Mouse (Mus musculus) ovary, postnatal 14 days (tissue): Measurements from ENCODE around the gene Rnpepl1.

Experiments
- DNase-seq: peaks from one replicate; pipeline ENCODE4 v3.0.0; 2022; ENCODE audit warnings: low spot score

Rnpepl1 gene

DNA sequence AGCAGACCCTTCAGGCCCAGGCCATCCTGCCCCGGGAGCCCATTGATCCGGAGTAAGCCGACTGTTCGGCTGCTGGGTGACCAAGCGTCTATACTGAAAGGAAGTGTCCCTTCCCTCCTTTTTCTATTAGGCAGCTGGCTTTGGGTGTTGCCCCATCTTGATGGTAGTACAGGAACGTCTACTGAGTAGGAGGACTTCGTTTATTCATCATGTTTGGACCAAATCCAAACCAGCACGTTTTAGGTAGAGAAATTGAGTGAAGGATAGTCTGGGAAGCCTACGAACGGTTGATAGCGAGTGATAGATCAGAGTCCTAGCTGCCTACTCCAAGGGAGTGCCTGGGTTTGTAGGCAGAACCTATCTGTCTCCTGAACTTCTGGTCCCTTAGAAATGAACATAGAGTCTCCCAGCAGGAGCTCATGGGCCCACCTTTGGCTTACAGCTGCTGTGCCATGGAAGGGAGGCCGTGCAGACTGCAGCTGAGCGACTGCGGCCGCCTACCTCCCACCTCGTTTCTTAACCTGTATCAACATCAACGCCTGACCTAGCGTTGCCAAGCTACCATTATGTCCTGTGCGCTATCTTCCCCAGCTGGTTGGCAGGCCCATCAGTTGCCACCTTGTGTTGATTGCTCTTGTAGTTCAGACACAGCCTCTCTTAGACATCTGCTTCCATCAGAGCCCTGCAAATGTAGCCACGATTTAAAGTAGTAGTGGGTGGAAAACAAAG, 2.8 kb upstream of the Rnpepl1 start:
- no peak for DNase-seq

DNA sequence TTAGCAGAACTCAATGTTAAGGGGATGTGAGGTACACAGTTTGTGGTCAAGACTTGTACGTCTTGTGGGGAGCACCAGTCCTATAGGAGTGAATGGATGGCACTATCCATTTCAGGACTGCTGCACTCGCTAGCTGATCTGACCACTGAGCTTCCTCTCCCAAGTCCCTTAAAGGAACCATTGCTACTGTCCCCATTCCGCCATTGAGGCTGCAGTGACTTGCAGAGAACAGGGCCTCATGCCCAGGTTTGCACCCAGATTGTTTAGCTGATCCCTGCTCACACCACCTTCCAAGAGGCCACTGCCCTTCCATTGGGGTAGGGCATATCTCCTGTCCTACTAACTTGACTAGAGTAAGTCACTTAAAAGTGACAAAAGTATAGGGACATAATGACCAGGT, 1.9 kb upstream of the Rnpepl1 start:
- no peak for DNase-seq

DNA sequence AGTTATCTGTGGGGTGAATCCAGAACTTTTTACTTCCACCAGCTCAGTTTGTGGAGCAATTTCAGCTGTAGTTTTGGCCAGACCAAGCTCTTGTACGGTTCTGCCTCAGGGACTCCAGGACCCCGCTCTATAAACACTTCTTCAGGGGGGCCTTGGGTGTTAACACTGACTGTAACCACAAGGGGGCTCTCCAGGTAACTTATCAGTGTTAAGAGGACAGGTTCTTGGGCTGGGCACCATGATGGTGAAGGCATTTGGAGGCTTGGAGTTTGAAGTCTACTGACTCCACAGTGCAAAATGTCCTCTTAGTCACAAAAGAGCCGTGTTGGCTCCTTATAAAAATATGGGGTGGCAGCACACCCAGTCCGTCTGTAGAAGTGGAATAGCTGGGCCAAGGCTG, 1.5 kb upstream of the Rnpepl1 start:
- no peak for DNase-seq

DNA sequence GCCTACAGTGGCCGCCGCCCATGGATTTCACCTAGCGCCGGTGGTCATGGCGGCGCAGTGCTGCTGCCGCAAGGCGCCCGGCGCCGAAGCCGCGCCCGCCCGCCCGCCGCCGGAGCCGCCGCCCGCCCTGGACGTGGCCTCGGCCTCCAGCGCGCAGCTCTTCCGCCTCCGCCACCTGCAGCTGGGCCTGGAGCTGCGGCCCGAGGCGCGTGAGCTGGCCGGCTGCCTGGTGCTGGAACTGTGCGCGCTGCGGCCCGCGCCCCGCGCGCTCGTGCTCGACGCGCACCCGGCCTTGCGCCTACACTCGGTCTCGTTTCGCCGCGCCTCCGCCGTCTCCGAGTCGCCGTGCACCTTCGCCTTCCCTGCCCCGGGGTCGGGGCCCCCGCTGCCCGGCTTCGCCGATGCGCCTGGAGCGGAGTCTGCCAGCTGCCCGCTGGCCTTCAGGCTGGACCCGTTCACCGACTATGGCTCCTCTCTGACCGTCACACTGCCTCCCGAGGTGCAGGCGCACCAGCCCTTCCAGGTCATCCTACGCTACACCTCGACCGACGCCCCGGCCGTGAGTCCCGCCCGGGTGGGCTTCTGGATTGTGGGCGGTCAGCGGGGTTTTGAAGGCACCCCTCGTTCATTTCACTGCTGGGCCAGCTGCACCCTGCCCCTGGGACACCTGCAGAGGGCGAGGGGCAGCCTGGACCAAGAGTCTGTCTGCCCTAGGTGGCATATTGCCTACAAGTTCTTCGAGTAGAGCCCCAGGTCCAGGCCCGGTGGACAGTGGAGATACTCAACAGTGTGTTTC, 540 bp downstream of the Rnpepl1 start:
- DNase-seq: peak; percentile 49

DNA sequence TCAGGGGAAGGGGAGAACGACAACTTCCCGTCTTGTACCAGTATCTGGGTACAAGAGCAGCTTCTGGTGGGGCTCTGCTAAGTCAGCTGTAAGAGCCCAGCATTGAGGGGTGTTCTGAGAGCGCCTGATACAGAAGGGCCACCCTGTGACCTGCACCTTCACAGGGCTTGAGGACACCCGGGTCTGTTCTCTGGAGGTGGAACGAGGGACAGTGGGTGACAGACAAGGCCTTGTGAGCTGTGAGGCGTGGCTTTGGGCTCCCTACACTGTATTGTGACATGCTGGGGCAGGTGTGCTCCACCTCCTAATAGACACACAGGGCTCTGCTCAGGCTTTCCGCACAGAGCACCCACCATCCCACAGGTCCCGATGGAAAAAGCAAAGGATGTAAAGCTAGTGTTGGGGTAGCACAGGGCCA, 1.1 kb downstream of the Rnpepl1 start:
- no peak for DNase-seq

DNA sequence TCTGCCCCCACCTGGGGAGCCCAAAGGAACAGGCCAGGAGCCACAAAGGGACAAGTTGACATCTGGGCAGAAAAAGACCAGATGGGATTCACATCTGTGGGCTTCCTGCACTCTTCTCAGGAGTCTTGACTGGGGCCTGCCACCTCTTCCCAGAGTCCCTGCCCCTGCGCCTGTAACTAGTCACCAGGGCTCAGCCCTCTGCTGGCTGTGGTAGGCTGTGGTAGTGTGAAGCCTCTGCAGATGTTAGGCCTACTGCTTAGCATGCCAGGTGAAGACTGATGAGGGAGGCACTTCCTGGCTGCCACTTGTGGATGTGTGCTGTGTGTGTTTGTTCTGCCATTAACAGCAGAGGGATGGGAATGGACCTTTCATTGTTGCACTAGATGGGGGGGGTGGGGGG, 1.7 kb downstream of the Rnpepl1 start:
- no peak for DNase-seq

DNA sequence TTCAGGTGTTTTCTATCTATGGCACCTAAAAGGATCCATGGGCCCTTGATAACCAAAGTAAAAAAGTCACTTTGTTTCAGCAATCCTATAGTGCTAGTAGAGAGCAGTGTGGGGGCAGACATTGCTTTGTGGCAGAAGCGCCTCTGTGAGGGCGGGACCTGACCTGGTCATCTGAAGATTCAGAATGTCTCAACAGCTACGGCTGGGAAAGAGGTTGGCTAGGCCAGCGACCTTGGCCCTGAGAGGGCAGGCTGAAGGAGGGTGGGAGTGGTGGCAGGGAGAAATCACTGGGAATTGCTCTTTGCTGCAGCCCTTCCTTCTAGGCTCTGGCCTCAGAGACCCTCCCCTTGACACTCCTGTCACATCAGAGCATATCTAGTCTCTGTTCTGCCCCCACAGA, 3.7 kb downstream of the Rnpepl1 start:
- no peak for DNase-seq

DNA sequence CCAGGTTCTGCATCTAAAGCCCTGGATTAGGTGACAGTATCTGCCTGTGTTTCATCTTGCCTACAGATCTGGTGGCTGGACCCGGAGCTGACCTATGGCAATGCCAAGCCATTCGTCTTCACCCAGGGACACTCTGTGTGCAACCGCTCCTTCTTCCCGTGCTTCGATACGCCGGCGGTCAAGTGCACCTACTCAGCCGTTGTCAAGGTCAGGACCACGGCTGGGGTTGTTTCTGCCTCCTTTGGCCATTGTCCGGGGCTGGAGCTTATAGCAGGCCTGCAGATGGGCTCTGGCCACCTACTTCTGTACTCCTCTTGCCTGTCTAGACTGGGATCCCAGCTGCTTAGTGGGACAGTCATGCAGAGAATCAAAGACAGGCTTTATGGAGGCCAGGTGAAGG, 4.4 kb downstream of the Rnpepl1 start:
- DNase-seq: no peak

DNA sequence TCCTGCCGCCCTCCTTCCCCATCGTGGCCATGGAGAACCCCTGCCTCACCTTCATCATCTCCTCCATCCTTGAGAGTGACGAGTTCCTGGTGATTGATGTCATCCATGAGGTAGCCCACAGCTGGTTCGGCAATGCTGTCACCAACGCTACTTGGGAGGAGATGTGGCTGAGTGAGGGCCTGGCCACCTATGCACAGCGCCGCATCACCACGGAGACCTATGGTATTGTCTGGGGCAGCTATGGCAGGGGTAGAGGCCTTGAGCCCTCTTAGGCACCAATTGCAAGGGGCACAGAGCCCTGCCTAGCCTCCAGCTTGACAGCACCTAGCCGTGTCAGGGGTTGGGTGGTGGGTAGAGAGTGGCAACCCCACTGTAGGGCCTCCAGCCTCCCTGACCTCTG, 6.1 kb downstream of the Rnpepl1 start:
- DNase-seq: no peak

DNA sequence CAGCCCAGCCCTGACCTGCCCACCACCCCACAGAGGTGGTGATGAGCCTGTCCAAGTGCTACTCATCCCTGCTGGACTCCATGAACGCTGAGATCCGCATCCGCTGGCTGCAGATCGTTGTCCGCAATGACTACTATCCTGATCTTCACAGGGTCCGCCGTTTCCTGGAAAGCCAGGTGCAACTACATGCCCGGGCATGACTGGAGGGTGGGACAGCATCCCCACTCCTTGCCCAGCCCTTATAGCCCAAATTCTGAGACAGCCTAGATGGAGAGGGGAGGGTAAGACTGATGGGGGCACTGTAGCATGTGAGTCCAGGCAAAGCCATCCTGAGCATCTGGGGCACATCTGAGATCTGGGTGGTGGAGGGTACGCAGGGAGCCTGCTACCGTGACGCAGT, 8.6 kb downstream of the Rnpepl1 start:
- DNase-seq: no peak

DNA sequence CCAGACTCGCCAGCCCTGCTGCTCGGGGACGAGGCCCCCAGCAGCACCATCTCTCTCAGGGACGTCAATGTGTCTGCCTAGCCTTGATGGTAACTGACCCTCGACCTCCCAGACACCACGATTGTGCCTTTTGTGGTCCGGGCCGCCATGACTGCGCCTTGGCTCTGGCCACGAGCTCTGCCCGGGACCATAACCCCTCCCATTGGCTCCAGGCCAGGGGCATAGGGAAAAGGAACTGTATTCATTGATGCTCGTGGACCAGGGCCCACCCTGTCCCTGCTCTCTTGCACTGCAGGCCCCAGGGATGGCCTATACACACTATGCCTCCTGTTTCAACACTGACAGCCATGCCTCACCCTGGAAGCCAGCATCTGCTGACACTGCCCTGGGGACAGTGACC, 9.2 kb downstream of the Rnpepl1 start:
- no peak for DNase-seq

DNA sequence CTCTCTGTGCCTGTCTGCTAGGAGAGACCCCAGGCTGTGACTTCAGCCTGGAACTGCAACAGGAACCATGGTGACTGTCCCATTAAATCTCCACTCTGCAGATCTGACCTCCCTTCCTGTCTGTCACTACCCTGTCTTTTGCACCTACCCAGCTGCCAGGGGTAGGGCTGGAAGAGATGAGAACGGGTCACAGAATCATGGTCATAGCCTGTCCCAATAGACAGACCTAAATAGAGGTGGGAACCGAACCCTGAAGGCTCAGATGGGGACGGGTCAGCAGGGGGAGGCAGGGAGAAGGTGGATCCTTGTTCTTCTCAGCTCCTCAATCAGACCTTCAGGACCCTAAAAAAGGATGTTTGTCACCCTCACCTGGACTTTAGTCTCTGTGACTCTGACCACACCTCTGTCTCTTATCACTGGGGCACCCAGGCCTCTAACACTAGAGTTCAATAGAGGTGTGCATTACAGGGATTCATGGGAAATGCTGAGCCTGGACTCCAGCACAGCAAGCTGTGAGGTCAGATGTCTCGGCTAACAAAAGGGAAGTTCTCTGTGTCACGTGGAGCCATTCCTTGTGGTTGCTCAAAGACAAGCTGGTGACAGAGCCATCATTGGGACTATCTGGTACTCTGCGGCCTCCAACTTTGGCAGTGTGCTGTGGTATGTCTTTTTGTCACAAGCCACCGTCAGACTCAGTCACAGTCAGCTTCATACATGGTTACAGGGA, 10.1 kb downstream of the Rnpepl1 start:
- DNase-seq: no peak

DNA sequence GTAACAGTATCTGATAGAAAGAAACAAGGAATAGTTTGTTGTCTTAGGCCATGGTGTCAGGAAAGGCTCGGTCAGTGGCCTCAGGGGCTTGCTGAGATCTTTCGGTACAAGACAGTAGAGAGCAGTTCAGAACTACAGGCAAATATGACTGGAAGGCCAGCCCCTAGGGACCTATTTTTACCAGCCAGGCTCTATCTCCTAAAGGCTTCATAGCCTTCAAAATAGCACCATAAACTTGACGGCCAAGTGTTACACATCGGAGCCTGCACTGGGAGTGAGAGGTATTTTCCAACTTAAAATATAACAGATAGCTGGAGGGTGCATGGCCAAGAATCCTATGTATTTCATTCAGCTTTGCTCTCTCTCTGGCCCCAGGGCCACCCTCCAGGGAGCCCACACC, 10.9 kb downstream of the Rnpepl1 start:
- no peak for DNase-seq

DNA sequence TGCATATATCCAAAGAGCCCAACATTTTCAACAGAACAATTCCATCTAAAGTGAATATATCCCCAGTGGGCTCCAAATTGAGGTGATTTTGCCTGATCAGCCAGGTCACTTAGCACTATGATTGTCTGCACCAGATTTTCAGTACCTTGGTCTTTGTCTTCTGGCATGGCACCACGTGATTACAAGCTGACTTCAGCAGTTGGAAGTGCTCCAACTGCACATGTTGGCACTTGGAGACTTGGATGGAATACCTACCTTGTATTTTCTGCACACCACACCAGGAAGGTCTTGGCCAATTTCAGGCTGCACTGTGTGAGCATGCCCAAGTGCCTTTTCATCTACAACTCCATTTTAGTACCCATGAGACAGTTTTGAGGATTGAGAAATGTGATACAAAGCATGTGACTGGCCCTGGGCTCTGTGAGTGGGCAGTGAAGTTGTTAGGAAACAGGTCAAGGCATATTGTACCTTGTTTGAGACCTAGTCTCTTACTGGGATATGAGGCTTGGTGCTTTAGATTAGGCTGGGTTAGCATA, 19.7 kb downstream of the Rnpepl1 start:
- no peak for DNase-seq

DNA sequence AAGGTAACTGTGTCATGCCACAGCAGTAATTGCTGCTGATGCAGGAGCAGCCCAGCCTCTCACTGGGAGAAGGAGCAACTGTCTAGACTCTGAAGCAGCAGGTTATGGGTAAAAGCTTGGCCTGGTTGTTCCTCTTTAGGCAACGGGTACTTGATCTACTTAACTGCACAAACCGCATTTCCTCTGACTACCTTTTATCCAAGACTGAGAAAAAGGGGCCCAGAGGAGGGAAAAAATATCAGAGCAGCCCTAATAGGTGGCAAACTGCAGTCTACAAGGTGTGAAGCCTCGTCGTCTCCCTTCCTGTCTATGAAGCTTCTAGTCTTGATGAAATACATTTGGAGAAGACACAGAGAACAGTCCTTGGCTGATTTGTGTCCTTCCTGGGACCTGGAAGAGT, 23.0 kb downstream of the Rnpepl1 start:
- DNase-seq: no peak

DNA sequence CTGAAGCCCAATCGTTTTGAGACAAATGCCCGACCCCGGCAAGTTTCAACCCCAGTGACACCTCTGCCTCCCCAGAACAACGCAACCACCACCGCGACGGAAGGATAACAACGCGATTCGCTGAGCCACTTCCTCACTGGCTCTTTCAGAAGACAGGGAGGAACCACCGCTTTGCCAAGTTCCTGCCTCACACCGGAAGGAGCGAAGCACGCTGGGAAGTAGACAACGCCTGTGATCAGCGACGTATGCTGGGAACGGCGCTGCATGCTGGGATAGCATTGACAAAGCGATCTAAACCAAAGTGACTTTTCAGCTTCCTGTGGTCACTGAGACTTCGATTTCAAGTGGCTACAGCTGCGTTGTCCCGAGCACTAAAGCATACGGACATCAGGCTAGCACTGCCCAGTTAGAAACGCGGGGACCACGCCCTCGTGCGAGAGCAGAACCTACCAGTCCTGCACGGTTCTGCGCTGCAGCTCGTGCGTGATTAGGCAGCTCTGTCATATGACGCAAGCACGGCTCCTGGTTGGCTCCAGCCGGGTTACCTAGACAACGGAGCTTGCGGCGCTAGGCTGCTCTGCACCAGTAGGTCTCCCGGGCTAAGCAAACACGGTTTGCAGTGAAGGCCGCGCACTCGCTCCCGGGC, 23.7 kb downstream of the Rnpepl1 start, which contains the start of gene Capn10:
TSS of gene Capn10 (plus strand) at position 195 of the 646 bp plus-strand sequence.
- DNase-seq: peak; percentile 77

DNA sequence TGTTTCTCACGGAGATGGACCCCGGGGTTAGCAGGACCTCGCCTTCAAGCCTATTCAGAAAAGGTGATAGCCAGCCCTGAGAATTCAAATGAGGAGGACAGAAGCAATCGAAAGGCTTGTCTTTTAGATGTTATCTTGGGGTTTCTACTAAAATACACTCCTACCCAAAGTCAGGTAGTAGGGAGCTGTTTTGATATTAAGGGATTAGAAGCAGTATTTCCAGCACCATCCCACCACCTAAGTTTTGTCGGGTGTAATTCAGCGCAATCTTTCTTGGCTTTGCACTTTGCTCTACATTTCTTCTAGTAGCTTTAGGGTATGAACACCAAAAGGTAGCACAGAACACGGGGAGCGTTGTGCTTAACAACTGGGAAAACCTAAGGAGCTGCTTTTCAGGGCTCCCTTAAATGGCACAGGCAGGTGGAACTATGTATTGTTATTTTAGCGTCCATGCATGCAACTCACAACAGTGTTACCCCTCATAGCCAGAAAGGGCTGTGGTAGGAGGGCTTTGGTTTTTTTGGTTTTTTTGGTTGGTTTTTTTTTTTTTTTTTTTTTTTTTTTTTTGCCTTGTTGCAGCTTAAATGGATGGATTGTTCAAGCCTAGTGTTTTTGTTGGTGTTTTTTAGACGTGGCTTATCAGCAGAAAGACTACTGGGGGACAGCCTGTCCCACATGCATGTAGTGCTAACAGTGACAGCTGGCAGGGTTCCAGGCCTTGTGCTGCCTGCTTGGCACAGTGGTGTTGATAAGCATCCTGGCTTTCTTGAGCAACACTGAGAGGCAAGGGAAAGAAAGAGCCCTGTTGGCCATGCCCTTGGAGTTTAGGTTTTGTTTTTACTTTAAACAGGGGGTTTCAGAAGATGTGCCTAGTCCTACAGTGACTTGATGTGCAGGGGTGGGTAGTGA, 24.7 kb downstream of the Rnpepl1 start:
- DNase-seq: peak; percentile 22

DNA sequence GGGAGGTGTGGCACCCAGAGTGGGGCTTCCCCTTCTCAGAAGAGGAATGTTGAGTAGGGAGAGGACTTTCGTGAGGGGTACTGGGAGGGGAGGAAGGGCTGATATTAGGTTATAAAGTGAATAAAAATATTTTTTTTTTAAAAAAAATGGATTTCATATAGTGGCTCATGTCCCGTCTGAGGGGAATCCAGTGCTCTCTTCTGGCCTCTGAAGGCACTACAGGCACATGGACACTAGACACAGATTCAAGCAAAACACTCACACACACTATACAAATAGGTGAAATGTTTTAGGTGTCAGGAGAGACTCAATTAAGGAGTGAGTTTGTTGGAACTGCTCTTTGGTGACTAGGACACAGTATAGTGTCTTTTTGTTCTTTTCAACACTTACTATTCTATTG, 25.4 kb downstream of the Rnpepl1 start:
- no peak for DNase-seq

DNA sequence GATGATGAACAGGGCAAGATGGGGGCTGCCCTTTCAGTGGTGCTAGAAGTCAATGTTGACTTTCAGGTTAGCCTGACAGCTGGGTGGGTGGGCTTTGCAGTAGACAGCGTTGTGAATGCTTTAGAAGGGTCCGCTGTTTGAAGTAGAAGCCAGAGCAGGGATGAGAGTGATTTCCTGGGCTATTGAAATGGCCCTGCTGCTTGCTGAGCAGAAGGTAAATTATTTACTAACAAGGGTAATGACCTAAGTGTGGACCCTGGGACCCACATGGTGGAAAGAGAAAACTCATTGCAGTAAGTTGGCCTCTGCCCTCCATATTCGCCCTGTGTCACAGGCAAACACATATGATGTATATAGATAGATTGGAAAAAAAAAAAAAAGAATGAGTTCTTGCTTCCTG, 25.9 kb downstream of the Rnpepl1 start:
- DNase-seq: no peak

DNA sequence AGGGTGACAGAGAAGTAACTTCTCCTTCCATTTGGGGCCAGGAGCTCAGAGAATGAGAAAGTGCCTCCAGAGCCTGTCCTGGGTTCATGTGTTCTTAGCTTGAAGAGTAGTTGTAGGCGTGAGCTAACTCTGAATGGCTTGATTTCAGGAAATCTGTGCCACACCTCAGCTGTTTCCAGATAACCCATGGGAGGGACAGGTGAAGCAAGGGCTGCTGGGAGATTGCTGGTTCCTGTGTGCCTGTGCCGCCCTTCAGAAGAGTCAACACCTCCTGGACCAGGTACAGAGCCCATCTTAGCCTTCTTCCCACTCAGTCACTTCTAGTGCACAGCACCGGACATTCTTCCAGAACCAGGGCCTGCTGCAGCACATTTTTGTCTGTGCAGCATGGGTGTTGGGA, 27.2 kb downstream of the Rnpepl1 start:
- DNase-seq: no peak

DNA sequence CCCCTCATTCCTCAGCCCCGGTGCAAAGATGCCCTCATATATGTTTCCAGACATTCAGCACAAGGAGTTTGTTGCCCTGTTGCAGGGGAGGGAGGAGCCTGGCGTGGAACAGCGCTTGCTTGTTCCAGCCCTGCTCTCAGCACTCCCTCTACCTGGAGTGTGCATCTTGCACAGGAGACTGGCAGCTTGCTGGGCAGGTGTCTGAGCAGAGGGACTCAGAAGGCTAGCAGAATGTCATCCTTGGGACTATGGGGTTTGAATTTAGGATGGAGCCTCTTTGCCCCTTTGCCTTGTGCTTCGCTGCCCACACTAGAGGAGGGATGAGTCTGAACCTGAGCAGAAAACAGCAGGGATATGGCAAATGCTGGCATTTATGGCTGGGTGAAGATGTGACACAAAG, 29.2 kb downstream of the Rnpepl1 start:
- no peak for DNase-seq
